Mouse (Mus musculus) limb, embryonic 13.5 days (tissue): ENCODE data around the gene Nudt9. TPM values are rescaled to one million over a fixed set of nuclear protein-coding genes. Genes with fewer than 3 reads are reported as not detected.
A peak's percentile ranks its signal among the peaks of the same experiment; 100 is the strongest.

Experiments used
- ATAC-seq: fragments of 200-750 bp; cut with Nextera tagmentation; 2 replicates; pipeline ENCODE4 v1.8.0; 2017; ENCODE audit warnings: low read depth, moderate number of reproducible peaks, moderate TSS enrichment; ENCODE audit not compliant: low FRiP score
- H3K27ac ChIP-seq: fragments of 300-500 bp; sonication (generic); 2 replicates; pipeline ENCODE4 v1.5.1; 2015; ENCODE audit warnings: inconsistent platforms, mild to moderate bottlenecking, moderate library complexity
- H3K27me3 ChIP-seq: fragments of 300-500 bp; sonication (generic); 2 replicates; pipeline ENCODE4 v1.6.1; 2015; ENCODE audit warnings: mild to moderate bottlenecking, inconsistent platforms
- H3K36me3 ChIP-seq: fragments of 300-500 bp; sonication (generic); 2 replicates; pipeline ENCODE4 v1.6.1; 2015; ENCODE audit warnings: inconsistent platforms, mild to moderate bottlenecking, moderate library complexity
- H3K4me1 ChIP-seq: fragments of 300-500 bp; sonication (generic); 2 replicates; pipeline ENCODE4 v1.6.1; 2015; ENCODE audit warnings: inconsistent platforms
- H3K4me2 ChIP-seq: fragments of 300-500 bp; sonication (generic); replicated peaks from 2 replicates; pipeline ENCODE4 v1.6.1; 2015; ENCODE audit warnings: inconsistent platforms, mild to moderate bottlenecking, moderate library complexity
- H3K4me3 ChIP-seq: fragments of 300-500 bp; sonication (generic); 2 replicates; pipeline ENCODE4 v1.5.1; 2015; ENCODE audit warnings: moderate library complexity, mild to moderate bottlenecking, inconsistent platforms
- H3K9ac ChIP-seq: fragments of 300-500 bp; sonication (generic); 2 replicates; pipeline ENCODE4 v1.6.1; 2015; ENCODE audit warnings: mild to moderate bottlenecking, inconsistent platforms
- H3K9me3 ChIP-seq: fragments of 300-500 bp; sonication (generic); 2 replicates; pipeline ENCODE4 v1.6.1; 2016; ENCODE audit warnings: inconsistent platforms
- WGBS: fragments of 180-500 bp; shearing (Covaris S2); methylation state at CpG from one replicate; pipeline ENCODE4 v1.1.7; 2015; 5-methylcytosine and 5-hydroxymethylcytosine counted together
- polyA plus RNA-seq: library from polyadenylated mRNA; unstranded; fragments of >200 nt; fragmentation: Nextera tagmentation; extraction: Ambion mirVana; gene quantifications from 2 replicates; pipeline ENCODE4 v1.2.1, GENCODE M21; 2015

The Nudt9 gene
- polyA plus RNA-seq, 1 experiment from 2014 or later = 62.8 TPM

DNA sequence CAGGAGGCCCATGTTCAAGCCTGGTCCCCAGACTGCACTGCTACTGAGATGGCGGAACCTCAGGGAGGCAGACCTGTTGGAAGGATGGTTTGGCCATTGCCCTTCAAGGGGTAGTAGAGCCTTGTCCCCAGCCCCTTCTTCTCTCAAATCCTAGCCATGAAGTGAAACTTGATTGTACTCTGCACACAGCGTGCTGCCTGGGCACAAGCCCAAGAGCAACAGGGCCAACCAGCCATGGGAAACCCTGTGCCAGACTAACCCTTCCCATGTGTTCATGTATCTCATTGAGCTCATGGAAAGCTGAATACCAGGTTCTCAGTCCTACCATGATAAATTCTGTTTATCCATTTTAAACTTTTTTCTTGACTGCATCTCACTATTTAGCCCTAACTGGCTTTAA lies 3.2 kb upstream of the Nudt9 start:
- Histone ChIP-seq H3K4me1 (peaks cover 9% of the 10 kb centered on the region), H3K9ac (no peak overlapping the region), H3K9me3 (no peaks in the 10 kb centered on the region), H3K36me3 (no peaks in the 10 kb centered on the region), H3K27me3 (no peaks in the 10 kb centered on the region), H3K27ac (no peak overlapping the region), H3K4me2 (no peak overlapping the region), H3K4me3 (no peak overlapping the region)
- no peak for ATAC-seq
- WGBS = 82% methylated on average over 2 of the region's 2 CpGs

DNA sequence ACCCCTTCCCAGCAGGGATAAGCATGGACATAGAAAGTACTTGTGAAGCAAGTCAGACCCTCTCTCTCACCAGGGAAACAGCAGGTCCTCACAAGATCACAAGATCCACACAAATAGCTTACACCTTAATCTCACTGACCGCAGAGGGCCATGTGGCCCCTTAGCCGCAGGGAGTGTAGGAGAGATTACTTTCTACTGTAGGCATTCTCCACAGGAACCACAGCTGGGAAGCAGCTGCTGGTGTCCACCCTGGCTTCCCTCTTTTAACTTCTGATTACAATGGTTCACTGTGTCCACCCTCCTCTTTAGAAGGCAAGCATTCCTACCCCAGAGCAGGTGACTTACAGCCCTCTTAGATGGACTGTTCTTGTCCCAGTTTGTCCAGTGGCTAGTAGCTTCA lies 2.4 kb upstream of the Nudt9 start:
- H3K36me3 ChIP-seq = no peaks in the 10 kb centered on the region
- H3K4me2 ChIP-seq = no peak overlapping the region
- WGBS = 55% methylated on average over 2 of the region's 2 CpGs
- H3K9ac ChIP-seq = no peak overlapping the region
- H3K4me1 ChIP-seq = peaks cover 14% of the 10 kb centered on the region
- no peak for ATAC-seq
- H3K9me3 ChIP-seq = no peaks in the 10 kb centered on the region
- H3K4me3 ChIP-seq = no peak overlapping the region
- H3K27me3 ChIP-seq = no peaks in the 10 kb centered on the region
- H3K27ac ChIP-seq = no peak overlapping the region

DNA sequence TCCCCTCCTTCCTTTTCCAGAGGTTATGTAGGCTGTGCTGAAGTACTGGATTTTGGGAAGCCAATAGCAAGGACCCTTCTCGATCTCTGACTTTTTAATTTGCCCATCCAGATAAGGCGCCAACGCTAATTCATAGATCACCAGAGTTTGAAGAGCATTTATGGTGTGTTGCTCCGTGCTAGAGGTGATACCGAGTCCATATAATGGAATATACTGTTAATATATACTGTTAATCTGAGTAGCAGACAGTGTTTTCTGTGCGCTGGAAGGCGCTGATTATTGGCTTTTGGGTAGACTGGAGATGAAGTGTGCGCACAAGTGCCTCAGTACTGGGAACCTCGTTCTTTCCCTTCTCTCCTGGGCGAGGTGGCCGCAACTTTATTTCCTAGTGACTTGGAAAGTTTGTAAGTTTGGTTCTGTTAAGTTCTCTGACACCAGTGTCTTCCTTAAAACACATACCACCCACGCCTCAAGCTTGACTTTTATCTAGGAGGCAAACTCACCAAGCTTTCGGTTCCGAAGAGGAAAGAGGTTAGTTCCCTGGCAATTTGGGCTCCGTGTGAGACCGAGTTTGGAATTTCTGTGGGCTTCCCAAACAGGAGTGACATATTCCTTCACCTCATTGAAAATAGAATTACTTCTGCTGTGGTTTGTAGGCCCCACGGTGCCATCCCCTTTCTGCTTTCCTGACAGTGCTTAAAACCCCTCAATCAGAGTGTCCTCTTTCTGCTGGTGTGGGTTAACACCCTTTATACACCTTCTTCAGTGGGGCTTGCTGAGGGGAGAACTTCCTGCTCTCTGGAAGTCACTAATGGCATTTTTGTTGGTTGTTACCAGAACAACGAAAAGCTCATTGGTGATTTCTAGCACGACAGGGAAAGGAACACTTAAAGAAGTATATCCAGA lies 1.3 kb downstream of the Nudt9 start:
- H3K9ac ChIP-seq = peak overlapping the region; percentile 89
- H3K4me2 ChIP-seq = peak overlapping the region; percentile 69
- peaks cover 14% of the 10 kb centered on the region for H3K4me1 ChIP-seq
- no peak for ATAC-seq
- peak overlapping the region; percentile 84 for H3K4me3 ChIP-seq
- WGBS = 4% methylated on average over 19 of the region's 19 CpGs
- H3K36me3 ChIP-seq = peaks cover 20% of the 10 kb centered on the region
- H3K27ac ChIP-seq = peak overlapping the region; percentile 84; the same call in 1 of the 2 replicates
- no peaks in the 10 kb centered on the region for H3K27me3 ChIP-seq
- H3K9me3 ChIP-seq = no peaks in the 10 kb centered on the region

- Histone ChIP-seq H3K36me3 (peaks cover 23% of the 10 kb centered on the region), H3K27ac (no peak overlapping the region), H3K4me3 (peak overlapping the region; percentile 84), H3K9ac (0 out of 2 replicates have a peak overlapping the region, but pooled peaks have one; percentile 89), H3K27me3 (no peaks in the 10 kb centered on the region), H3K4me1 (peaks cover 14% of the 10 kb centered on the region), H3K4me2 (peak overlapping the region; percentile 69), H3K9me3 (no peaks in the 10 kb centered on the region)
- no peak for ATAC-seq
- WGBS = 41% methylated on average over 4 of the region's 4 CpGs
These were observed 2.0 kb downstream of the Nudt9 start for GRCm38 (mm10) chr5:104048139-104048538.

GRCm38 (mm10) chr5:104052956-104053355 lies 6.8 kb downstream of the Nudt9 start:
- peaks cover 39% of the 10 kb centered on the region for H3K36me3 ChIP-seq
- no peaks in the 10 kb centered on the region for H3K9me3 ChIP-seq
- H3K4me3 ChIP-seq = no peak overlapping the region
- H3K4me1 ChIP-seq = peaks cover 5% of the 10 kb centered on the region
- 65% methylated on average over 8 of the region's 8 CpGs for WGBS
- H3K9ac ChIP-seq = no peak overlapping the region
- H3K27ac ChIP-seq = no peak overlapping the region
- H3K27me3 ChIP-seq = no peaks in the 10 kb centered on the region
- H3K4me2 ChIP-seq = no peak overlapping the region
- no peak for ATAC-seq

DNA sequence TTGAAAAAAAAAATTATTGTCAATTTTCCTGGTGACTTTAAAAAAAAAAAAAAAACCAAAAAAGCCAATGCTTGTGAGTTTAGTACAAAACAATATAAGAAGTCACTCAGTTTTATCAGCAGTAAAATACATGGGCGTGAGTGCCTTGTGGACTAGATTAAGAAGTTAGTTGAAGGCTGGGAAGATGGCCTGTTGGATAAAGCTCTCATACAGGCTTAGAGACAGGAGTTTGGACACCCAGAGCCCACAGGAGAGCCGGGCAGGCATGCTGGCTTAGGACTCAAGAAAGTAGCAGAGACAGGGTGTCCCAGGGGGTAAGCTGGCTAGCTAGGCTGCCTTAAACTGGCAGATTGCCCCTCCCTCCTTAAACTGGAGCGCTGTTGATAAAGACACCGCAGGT lies 8.8 kb downstream of the Nudt9 start:
- ATAC-seq = no peak
- no peak overlapping the region for H3K4me2 ChIP-seq
- no peaks in the 10 kb centered on the region for H3K9me3 ChIP-seq
- WGBS = 90% methylated on average over 4 of the region's 4 CpGs
- H3K4me1 ChIP-seq = no peaks in the 10 kb centered on the region
- no peak overlapping the region for H3K27ac ChIP-seq
- peaks cover 58% of the 10 kb centered on the region for H3K36me3 ChIP-seq
- H3K9ac ChIP-seq = no peak overlapping the region
- no peak overlapping the region for H3K4me3 ChIP-seq
- no peaks in the 10 kb centered on the region for H3K27me3 ChIP-seq

- no peaks in the 10 kb centered on the region for H3K4me1 ChIP-seq
- no peak overlapping the region for H3K4me3 ChIP-seq
- H3K9me3 ChIP-seq = no peaks in the 10 kb centered on the region
- H3K27ac ChIP-seq = no peak overlapping the region
- peaks cover 62% of the 10 kb centered on the region for H3K36me3 ChIP-seq
- no peaks in the 10 kb centered on the region for H3K27me3 ChIP-seq
- H3K4me2 ChIP-seq = no peak overlapping the region
- 88% methylated on average over 4 of the region's 4 CpGs for WGBS
- no peak for ATAC-seq
- no peak overlapping the region for H3K9ac ChIP-seq
These were observed 9.7 kb downstream of the Nudt9 start for GRCm38 (mm10) chr5:104055816-104056215.

DNA sequence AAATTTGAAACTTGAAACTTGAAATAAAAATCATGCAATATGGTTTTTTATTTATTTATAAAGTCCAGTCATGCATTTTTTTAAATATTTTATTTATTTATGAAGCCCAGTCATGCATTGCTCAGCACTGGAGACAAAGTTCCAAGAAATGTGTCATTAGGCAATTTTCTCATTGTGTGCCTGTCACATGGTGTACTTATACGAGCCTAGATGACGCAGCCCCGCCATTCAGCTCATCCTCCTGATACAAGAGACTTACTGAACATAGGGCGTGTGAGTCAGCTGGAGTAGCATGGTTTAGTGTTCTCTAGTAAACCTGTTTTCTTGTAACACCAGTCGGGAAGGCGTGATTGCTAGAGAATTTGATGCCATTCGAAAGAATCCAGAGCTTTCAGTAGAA lies 10.2 kb downstream of the Nudt9 start:
- no peak overlapping the region for H3K4me3 ChIP-seq
- WGBS = 83% methylated on average over 7 of the region's 7 CpGs
- ATAC-seq = no peak
- peaks cover 62% of the 10 kb centered on the region for H3K36me3 ChIP-seq
- no peaks in the 10 kb centered on the region for H3K9me3 ChIP-seq
- no peak overlapping the region for H3K4me2 ChIP-seq
- no peak overlapping the region for H3K9ac ChIP-seq
- no peaks in the 10 kb centered on the region for H3K27me3 ChIP-seq
- H3K27ac ChIP-seq = no peak overlapping the region
- no peaks in the 10 kb centered on the region for H3K4me1 ChIP-seq

- WGBS = 64% methylated on average over 15 of the region's 15 CpGs
- H3K4me2 ChIP-seq = no peak overlapping the region
These were observed 11.9 kb downstream of the Nudt9 start for GRCm38 (mm10) chr5:104058021-104058420.

GRCm38 (mm10) chr5:104059628-104060027 lies 13.5 kb downstream of the Nudt9 start:
- no peak overlapping the region for H3K4me2 ChIP-seq
- no peak overlapping the region for H3K9ac ChIP-seq
- H3K27me3 ChIP-seq = no peaks in the 10 kb centered on the region
- no peak overlapping the region for H3K4me3 ChIP-seq
- 74% methylated on average over 9 of the region's 9 CpGs for WGBS
- H3K9me3 ChIP-seq = no peaks in the 10 kb centered on the region
- H3K4me1 ChIP-seq = no peaks in the 10 kb centered on the region
- H3K27ac ChIP-seq = no peak overlapping the region
- ATAC-seq = no peak
- H3K36me3 ChIP-seq = peaks cover 78% of the 10 kb centered on the region

More at GRCm38 (mm10) chr5:104058021-104058420, 11.9 kb downstream of the Nudt9 start:
- Histone ChIP-seq H3K9ac (no peak overlapping the region), H3K4me1 (no peaks in the 10 kb centered on the region), H3K9me3 (no peaks in the 10 kb centered on the region), H3K4me3 (no peak overlapping the region), H3K27me3 (no peaks in the 10 kb centered on the region), H3K27ac (no peak overlapping the region), H3K36me3 (peaks cover 65% of the 10 kb centered on the region)
- ATAC-seq = no peak

- 93% methylated on average over 5 of the region's 5 CpGs for WGBS
- no peak overlapping the region for H3K9ac ChIP-seq
- no peak for ATAC-seq
- H3K4me1 ChIP-seq = no peaks in the 10 kb centered on the region
- no peak overlapping the region for H3K4me2 ChIP-seq
- H3K9me3 ChIP-seq = no peaks in the 10 kb centered on the region
- H3K36me3 ChIP-seq = peaks cover 81% of the 10 kb centered on the region
- H3K27ac ChIP-seq = no peak overlapping the region
- H3K4me3 ChIP-seq = no peak overlapping the region
- H3K27me3 ChIP-seq = no peaks in the 10 kb centered on the region
These were observed 14.3 kb downstream of the Nudt9 start for GRCm38 (mm10) chr5:104060429-104060828.

GRCm38 (mm10) chr5:104061936-104062772 lies 16.0 kb downstream of the Nudt9 start:
- no peak for ATAC-seq
- no peaks in the 10 kb centered on the region for H3K9me3 ChIP-seq
- H3K27me3 ChIP-seq = no peaks in the 10 kb centered on the region
- H3K4me1 ChIP-seq = no peaks in the 10 kb centered on the region
- no peak overlapping the region for H3K4me3 ChIP-seq
- H3K36me3 ChIP-seq = peaks cover 73% of the 10 kb centered on the region
- H3K4me2 ChIP-seq = no peak overlapping the region
- WGBS = 85% methylated on average over 13 of the region's 13 CpGs
- no peak overlapping the region for H3K27ac ChIP-seq
- no peak overlapping the region for H3K9ac ChIP-seq
